Mouse (Mus musculus) adrenal gland, postnatal 0 days (tissue): ENCODE measurements around the gene Mrps30. TPM values are rescaled to one million over a fixed set of nuclear protein-coding genes. Genes with fewer than 3 reads are reported as not detected.

Source experiments
- polyA plus RNA-seq: library from polyadenylated mRNA; unstranded; fragments of >200 nt; fragmentation: Nextera tagmentation; extraction: Ambion mirVana; gene quantifications from 2 replicates; pipeline ENCODE4 v1.2.1, GENCODE M21; 2015

The Mrps30 gene
- 30.5 and 38.9 TPM in 2 replicates for polyA plus RNA-seq

DNA sequence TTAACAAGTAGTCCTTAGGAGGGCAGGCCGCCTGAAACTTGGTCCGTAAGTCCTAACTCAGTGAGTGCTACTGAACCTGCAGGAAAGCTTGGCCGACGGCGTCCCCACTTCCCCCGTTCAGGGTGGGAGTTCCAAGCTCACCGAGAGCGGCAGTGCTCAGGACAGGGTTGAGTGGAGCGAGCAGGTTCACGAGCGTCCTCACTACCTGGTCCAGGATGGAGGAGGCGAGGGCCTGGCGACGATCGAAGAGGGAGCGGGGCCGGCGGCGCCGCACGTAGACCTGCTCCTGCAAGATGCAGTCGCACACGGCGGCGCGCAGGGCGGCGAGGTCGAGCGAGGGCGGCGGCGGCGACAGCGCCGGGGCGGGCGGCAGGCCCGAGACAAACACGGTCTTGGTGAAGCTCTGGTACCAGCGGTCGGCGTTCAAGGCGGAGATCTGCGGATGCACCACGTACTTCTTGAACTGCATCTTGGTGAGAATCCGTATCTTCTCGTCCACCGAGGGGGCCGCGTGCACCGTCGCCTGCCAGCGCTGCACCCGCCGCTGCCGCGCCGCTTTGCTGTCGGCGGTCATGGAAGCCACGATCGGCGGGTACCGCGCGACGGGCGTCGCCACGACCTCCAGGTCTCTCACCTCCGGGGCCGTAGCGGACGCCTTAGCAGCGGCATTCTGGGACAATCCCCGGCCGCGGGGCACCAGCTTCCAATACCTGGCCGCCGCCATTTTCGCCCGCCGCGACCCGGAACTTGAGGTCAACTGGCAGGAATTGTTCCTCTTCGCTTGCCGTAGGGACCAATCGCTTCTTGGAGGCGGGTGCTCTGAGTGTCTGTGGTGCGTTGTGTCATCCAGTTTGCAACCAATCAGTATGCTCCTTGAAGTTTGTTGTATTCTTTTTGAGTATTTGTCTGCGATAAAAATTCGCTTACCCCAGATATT lies at the start of gene Mrps30, which contains the start of gene B430218F22Rik:
Gene Mrps30, minus strand, starts transcription at position 742 of the 937 bp plus-strand sequence.
Gene B430218F22Rik, plus strand, starts transcription at position 120 of the 937 bp plus-strand sequence.

Other genes starting within 250 kb of the Mrps30 start
- 1.3 and 1.4 TPM in 2 replicates for gene B430218F22Rik, start 622 bp downstream of the Mrps30 start, polyA plus RNA-seq